Mouse (Mus musculus) kidney, postnatal 36 days (tissue): ENCODE measurements around the gene Bri3bp.
A peak's percentile ranks its signal among the peaks of the same experiment; 100 is the strongest.

ENCODE experiments used
- DNase-seq, 2 experiments: peaks; one replicate each; pipeline ENCODE4 v3.0.0; 2021 to 2022; ENCODE audit warnings: mixed read lengths in 2 of 2

Bri3bp gene

GRCm38 (mm10) chr5:125441234-125442114, at the start of gene Bri3bp:
Gene Bri3bp (plus strand): TSS chr5:125441568.
- peak; percentile 30 to 73 for DNase-seq

DNA sequence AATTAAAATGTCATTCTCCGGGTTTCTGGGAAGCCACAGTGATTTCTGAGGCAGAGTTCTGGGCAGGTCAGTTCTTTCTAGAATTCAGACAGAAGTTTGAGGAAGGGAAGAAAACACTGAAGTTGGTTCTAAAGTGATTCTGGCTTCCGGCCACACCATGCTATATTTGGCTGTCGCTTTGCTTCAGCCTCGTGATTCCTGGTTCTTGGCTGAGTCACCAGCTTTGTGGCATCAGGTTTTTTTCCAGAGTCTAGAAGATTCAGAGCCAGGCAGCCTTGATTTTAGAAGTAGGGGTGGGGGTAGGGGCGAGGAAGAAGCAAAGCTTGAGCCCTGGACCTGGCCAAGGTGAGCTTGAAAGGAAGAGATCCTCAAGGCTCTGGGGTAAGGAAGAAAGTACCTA, 49.8 kb upstream of the Bri3bp start:
- peak; percentile 86 to 91 for DNase-seq

- peak in 1 of 2 experiments; percentile 22 for DNase-seq
Measured at GRCm38 (mm10) chr5:125392176-125392575, 49.2 kb upstream of the Bri3bp start.

- DNase-seq, result no peak
Measured at GRCm38 (mm10) chr5:125392618-125392976, 48.8 kb upstream of the Bri3bp start.

GRCm38 (mm10) chr5:125392977-125393621, 48.3 kb upstream of the Bri3bp start:
- peak; percentile 99 for DNase-seq

GRCm38 (mm10) chr5:125393622-125394603, 47.5 kb upstream of the Bri3bp start:
- peak; percentile 91 to 93 for DNase-seq

DNA sequence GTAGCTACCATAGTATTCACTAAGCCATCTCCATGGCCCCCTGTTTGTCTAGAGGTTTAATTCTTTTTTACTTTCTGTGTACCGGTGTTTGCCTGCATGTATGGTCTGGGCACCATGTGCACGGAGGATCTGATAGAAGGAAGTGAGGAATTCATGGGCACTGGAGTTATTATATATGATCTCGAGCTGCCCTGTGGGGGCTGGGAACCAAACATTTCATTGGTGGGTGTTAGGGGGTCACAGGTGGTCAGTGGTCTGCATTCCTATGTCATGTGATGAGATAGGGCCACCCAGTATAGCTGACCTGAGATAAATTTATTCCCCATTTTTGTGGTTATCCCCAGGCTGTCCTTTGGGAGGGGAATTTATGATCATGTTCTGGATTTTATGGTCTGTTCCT, 46.4 kb upstream of the Bri3bp start:
- no peak for DNase-seq

GRCm38 (mm10) chr5:125400903-125401302, 40.5 kb upstream of the Bri3bp start:
- no peak for DNase-seq

DNA sequence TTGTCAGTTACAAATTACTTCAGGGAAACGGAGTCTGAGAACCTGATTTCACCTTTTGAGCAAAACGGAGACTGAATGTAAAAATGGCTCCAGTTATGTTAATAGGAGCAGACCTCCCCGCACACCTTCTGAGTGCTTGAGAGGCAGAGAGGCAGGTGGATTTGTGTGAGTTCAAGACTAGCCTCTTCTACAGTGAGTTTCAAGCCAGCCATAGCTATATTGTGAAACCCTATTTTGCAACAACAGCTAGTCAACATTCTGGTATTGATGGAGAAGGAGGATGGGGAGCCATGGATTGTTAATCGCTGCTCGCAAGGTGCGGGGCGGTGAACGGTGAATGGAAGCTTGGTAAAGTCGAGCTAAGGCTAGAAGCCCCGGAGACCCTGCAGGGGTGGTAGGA, 38.9 kb upstream of the Bri3bp start:
- no peak for DNase-seq

DNA sequence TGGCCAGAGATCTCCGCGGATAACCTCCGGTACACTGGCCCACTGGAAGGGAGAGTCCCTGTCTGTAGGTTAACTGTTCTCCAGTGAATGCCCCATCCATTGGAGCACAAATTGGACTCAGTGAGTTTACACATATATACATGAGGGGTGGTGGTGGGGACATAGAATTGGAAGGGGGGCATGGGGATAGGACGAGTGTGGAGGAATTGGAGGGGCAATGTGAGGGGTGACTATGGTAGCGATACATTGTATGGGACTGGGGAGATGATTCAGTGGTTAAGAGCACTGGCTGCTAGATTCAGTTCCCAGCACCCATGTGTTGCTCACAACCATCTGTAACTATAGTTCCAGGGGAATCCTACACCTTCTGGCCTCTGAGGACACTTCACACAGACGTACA, 38.4 kb upstream of the Bri3bp start:
- no peak for DNase-seq

DNA sequence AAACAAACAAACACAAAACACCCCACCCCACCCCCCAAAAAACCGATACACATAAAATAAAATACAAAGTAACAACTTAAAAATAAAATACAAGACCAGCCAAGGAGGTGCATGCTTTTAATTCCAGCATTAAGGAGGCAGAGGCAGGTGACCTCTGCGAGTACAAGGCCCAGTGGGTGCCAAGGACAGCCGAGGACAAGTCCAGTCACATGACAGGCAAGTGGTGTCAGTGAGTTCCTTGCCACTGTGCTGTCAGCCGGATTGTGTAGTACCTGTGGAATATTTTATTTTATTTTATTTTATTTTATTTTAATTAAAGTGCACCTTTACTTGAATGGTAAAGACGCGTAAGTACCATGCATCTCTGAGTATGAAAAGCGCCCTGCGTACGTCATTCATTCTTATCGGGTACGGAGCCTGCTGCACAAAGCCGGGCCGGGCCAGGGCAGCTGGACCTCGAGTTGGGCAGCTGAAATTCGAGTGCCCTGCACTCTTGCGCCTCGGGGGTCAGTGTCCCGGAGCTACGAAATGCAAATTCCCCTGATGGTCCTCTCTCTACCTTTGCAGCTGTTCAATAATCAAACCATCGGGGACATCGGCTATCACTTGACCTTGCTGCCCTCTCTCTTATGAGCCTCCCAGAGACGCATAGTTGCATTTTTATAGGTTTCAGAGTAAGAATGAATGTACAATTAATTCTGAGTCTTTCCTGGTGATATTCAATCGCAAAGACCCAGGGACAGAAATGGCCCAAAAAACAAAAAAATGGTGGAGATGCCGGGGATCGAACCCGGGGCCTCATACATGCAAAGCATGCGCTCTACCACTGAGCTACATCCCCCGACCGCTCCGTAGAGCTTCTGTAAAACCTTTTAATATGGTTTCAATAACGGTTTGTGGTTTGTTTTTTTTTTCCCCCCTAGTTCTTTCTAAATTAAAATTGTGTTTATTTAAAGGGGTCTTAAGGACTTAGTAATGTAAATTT, 37.6 kb upstream of the Bri3bp start:
- DNase-seq, result peak; percentile 78 to 79

DNA sequence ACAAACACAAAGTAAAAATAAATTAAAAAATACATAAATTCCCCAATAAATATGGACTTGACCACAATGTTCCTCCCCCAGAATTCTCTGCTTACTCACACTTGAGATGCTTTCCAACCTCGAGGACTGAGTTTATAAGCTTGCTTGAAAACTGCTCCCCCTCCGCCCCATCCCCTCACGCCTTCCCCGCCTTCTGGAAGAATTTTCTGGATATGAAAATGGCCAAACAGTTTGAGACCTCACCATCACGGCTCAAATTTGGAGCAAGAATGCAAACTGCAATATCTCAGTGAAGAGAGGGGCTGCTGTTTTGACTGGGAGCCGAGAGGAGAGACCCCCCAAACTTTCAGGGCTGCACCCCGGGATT, 36.8 kb upstream of the Bri3bp start:
- DNase-seq, result peak in 1 of 2 experiments; percentile 31

- DNase-seq, result peak; percentile 56 to 60
Measured at GRCm38 (mm10) chr5:125404903-125405545, 36.3 kb upstream of the Bri3bp start.

DNA sequence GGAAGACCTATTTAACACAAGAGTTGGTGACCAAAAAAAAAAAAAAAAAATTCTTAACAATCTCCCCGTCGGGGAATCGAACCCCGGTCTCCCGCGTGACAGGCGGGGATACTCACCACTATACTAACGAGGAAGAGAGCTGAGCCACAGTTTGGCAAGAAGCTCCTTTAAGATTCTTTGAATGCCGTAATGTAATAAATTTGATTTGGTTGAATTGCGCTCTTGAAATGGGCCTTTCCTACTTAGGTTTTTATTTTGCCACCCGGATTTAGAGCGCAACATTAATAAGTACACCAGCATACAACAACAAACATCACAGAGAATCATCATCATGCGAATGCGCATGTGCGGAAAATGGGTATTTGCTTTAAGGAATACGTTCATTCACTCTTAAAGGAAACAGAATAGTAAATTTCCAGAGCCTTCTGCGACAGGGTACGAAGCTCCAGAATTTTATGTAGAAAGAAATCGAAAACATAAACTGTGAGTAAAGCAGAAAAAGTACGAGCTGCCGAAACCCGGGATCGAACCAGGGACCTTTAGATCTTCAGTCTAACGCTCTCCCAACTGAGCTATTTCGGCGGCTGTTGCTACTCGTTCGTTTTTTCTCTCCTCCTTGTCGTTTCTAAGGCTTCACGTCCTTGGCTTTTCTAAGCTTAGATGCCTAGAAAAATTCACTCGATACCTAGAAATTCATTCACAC, 35.7 kb upstream of the Bri3bp start:
- peak; percentile 90 to 91 for DNase-seq

DNA sequence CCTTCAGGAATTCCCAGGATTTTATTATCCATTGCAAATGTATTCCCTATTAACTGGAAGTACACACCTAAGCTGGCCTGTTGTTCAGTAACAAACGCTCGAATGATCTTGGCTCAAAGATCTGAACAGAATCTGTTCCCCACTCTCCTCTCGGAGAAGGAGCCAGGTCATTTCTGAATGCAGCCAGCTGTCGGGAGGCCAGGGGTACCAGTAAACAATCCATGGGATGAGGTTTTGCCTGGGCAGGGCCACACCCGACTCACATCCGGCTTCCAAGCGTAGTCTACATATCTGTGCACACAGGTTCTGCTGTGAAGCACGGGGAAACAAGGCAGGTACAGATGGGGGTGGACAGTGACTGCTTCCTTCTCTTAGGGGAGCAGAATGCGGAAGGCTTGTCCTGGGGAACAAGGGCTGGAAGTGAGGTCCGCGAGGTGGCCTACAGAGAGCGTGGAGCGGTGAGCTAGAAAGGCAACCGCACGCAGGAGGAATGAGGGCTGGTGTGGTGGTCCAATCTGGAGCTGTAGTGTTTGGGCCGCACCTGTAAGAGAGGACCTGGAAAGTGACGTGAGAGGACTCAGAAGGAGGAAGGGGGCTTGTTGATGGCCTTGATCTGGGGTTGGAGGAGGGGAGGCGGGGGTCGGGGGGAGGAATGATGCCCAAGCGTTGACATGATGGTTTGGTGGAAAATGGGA, 34.9 kb upstream of the Bri3bp start:
- DNase-seq, result peak; percentile 65 to 76

DNA sequence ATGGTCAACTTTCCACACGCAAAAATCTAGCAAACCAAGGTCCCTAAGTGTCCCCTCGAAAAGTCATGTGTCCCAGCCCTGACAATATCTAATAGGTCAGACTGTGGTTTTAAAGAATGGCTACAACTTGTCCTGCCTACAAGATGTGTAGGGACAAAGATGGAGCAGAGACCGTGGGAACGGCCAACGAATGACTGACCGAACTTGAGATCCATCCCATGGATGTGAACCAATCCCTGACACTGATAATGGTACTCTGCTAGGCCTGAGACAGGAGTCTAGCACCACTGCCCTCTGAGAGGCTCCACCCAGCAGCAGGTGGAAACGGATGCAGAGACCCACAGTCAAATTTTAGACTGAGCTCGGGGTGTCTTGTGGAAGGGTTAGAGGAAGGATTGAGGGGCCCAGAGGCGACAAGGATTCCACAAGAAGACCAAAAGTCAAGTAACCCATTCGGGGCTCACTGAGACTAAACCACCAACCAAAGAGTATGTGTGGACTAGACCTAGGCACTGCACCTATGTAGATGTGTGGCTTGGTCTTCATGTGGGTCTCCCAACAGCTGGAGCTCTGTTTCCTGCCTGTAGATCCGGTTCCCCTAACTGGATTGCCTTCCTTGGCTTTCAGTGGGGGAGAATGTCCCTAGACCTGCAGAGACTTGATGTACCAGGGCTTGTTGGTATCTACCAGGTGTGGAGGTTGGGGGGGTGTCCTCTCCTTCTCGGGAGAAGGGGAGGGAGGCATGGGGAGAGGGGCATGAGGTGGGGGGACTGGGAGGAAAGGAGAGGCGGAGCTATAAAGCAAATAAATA, 34.1 kb upstream of the Bri3bp start:
- no peak for DNase-seq

GRCm38 (mm10) chr5:125407910-125408575, 33.3 kb upstream of the Bri3bp start:
- peak in 1 of 2 experiments; percentile 15 for DNase-seq

DNA sequence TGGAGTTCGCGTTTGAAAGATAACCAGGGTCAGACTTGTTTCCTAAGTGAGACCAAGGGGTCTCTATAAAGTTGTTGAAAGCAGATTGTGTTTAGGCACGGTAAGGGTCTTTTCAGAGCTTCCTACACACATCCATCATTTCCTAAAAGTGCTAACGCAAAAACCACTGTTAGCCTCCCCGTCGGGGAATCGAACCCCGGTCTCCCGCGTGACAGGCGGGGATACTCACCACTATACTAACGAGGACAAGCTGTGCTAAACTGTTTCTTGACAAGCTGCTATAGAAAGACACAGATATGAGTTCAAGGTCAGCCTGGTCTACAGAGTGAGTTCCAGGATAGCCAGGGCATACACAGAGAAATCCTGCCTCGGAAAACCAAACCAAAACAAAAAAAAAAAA, 32.5 kb upstream of the Bri3bp start:
- peak; percentile 84 to 90 for DNase-seq
